ENCODE assay signal across 8 mouse cellular contexts in genomic region chr4:116053399-116053961, GRCm38 (mm10). TPM values are rescaled to one million over a fixed set of nuclear protein-coding genes. Genes with fewer than 3 reads are reported as not detected.
DNase-seq lines count a peak whose midpoint lies in the region; ATAC-seq and TF ChIP-seq lines count a peak whose summit lies in the region.

Gene Nsun4 (minus strand): TSS chr4:116053876.

- no peaks in the 10 kb centered on the region; the same call in 1 of the 2 replicates for H3K79me2 ChIP-seq in MEL (ENCODE audit: control insufficient read depth, insufficient read depth, low read length, poor library complexity)

- no peaks in the 10 kb centered on the region for H3K27me3 ChIP-seq in MEL (ENCODE audit: control insufficient read depth in 1 of 2, insufficient read depth in 2 of 2, low read length in 2 of 2)
- no peaks in the 10 kb centered on the region for H3K27me3 ChIP-seq in cerebellum, adult 2 months (ENCODE audit: control insufficient read depth, insufficient read depth, low read length)
- no peaks in the 10 kb centered on the region for H3K27me3 ChIP-seq in forebrain, postnatal 0 days (ENCODE audit: insufficient read depth, low read length)
- no peaks in the 10 kb centered on the region for H3K27me3 ChIP-seq in lung, embryonic 15.5 days

- no peak for TF ChIP-seq CTCF in MEL (IDR thresholded peaks at IDR 0.05 in 2 of 3, conservative IDR thresholded peaks at IDR 0.05 in 1 of 3; ENCODE audit: control insufficient read depth in 1 of 3, insufficient read depth in 1 of 3, low read depth in 2 of 3, low read length in 3 of 3, poor library complexity in 1 of 3, severe bottlenecking in 1 of 3)
- TF ChIP-seq CTCF in cerebellum, adult 2 months (IDR thresholded peaks at IDR 0.05; ENCODE audit: borderline replicate concordance, insufficient read depth, low read depth, low read length), result no peak
- no peak; the same call in 1 of the 2 replicates for TF ChIP-seq CTCF in forebrain, postnatal 0 days (IDR thresholded peaks at IDR 0.05; ENCODE audit: low read depth)

- no peak for TF ChIP-seq RAD21 in MEL (IDR thresholded peaks at IDR 0.05; ENCODE audit: low read depth, low read length)

- H3K9me3 ChIP-seq in MEL (replicated peaks; ENCODE audit: insufficient read depth, low read length), result no peaks in the 10 kb centered on the region
- no peaks in the 10 kb centered on the region for H3K9me3 ChIP-seq in forebrain, postnatal 0 days (ENCODE audit: low read length)
- H3K9me3 ChIP-seq in lung, embryonic 15.5 days, result no peaks in the 10 kb centered on the region

- H3K9ac ChIP-seq in MEL (ENCODE audit: control insufficient read depth, low read depth, low read length, poor library complexity, severe bottlenecking), result peak within 1 kb of the TSS; percentile 81
- H3K9ac ChIP-seq in forebrain, postnatal 0 days, result peak within 1 kb of the TSS; percentile 51
- H3K9ac ChIP-seq in lung, embryonic 15.5 days, result peak within 1 kb of the TSS; percentile 33

- WGBS in cerebellum, adult 2 months, result under 1% methylated on average over 35 of the region's 35 CpGs
- under 1% methylated on average over 34 of the region's 35 CpGs for WGBS in forebrain, postnatal 0 days
- WGBS in lung, embryonic 15.5 days, result under 1% methylated on average over 35 of the region's 35 CpGs

- peaks cover 7 to 8% of the 10 kb centered on the region in 2 experiments; a peak in 3 of 4 replicates for H3K4me1 ChIP-seq in MEL (ENCODE audit: control insufficient read depth in 1 of 2, insufficient read depth in 2 of 2, low read length in 2 of 2)
- no peaks in the 10 kb centered on the region for H3K4me1 ChIP-seq in cerebellum, adult 2 months (ENCODE audit: control insufficient read depth, insufficient read depth, low read length)
- H3K4me1 ChIP-seq in forebrain, postnatal 0 days (ENCODE audit: insufficient read depth), result peaks cover 3% of the 10 kb centered on the region; the same call in 1 of the 2 replicates
- peaks cover 30% of the 10 kb centered on the region for H3K4me1 ChIP-seq in lung, embryonic 15.5 days

- DNase-seq in MEL (ENCODE audit: low read depth, low spot score), result peak; percentile 97
- DNase-seq in cerebellum, adult 2 months, result peak; percentile 89 to 90
- DNase-seq in forebrain, postnatal 0 days, result peak; percentile 94
- DNase-seq in heart, postnatal 4 days, result peak; percentile 91
- peak; percentile 85 to 89 for DNase-seq in layer of hippocampus, adult 8-10 months (ENCODE audit: low spot score in 2 of 2)
- DNase-seq in ovary, adult 18-20 months (ENCODE audit: low spot score), result peak; percentile 87
- peak; percentile 95 for DNase-seq in thymus, postnatal 0 days (ENCODE audit: low spot score)

- peak; percentile 95 to 99 for TF ChIP-seq POLR2A in MEL (IDR thresholded peaks at IDR 0.05; ENCODE audit: control insufficient read depth in 1 of 2, insufficient read depth in 1 of 2, low read depth in 1 of 2, low read length in 2 of 2, poor library complexity in 1 of 2)
- peak; percentile 66; the same call in 1 of the 2 replicates for TF ChIP-seq POLR2A in cerebellum, adult 2 months (IDR thresholded peaks at IDR 0.05; ENCODE audit: borderline replicate concordance, insufficient read depth, low read length)

- peak within 1 kb of the TSS; percentile 73 to 81 for H3K4me3 ChIP-seq in MEL (ENCODE audit: control insufficient read depth in 1 of 2, insufficient read depth in 1 of 2, low read depth in 2 of 2, low read length in 2 of 2)
- H3K4me3 ChIP-seq in cerebellum, adult 2 months (replicated peaks; ENCODE audit: insufficient read depth, low read depth, low read length), result peak within 1 kb of the TSS; percentile 94
- H3K4me3 ChIP-seq in forebrain, postnatal 0 days (ENCODE audit: low read depth, low read length), result peak within 1 kb of the TSS; percentile 53
- peak within 1 kb of the TSS; percentile 60 for H3K4me3 ChIP-seq in lung, embryonic 15.5 days

- no peak; a peak in 1 of 4 replicates for TF ChIP-seq EP300 in MEL (IDR thresholded peaks at IDR 0.05; ENCODE audit: low read depth in 1 of 2, low read length in 2 of 2)

- ATAC-seq in forebrain, postnatal 0 days, result peak; percentile 98
- ATAC-seq in lung, embryonic 15.5 days (ENCODE audit: borderline replicate concordance, extremely low read depth, low FRiP score, low TSS enrichment), result peak; percentile 96

- H3K4me2 ChIP-seq in forebrain, postnatal 0 days (ENCODE audit: low read depth), result peak within 1 kb of the TSS; percentile 57
- peak within 1 kb of the TSS; percentile 82 for H3K4me2 ChIP-seq in lung, embryonic 15.5 days

- H3K27ac ChIP-seq in MEL (ENCODE audit: control insufficient read depth, low read depth, low read length), result peak within 1 kb of the TSS; percentile 96
- peak within 1 kb of the TSS; percentile 70 for H3K27ac ChIP-seq in cerebellum, adult 2 months (ENCODE audit: insufficient read depth, low read length)
- peak within 1 kb of the TSS; percentile 83 for H3K27ac ChIP-seq in forebrain, postnatal 0 days (ENCODE audit: low read depth, low read length)
- H3K27ac ChIP-seq in lung, embryonic 15.5 days, result peak within 1 kb of the TSS; percentile 97

- H3K36me3 ChIP-seq in MEL (ENCODE audit: control insufficient read depth in 1 of 2, insufficient read depth in 2 of 2, low read length in 2 of 2), result peaks cover 0 to 6% of the 10 kb centered on the region in 2 experiments; a peak in 2 of 4 replicates
- H3K36me3 ChIP-seq in forebrain, postnatal 0 days (ENCODE audit: insufficient read depth), result no peaks in the 10 kb centered on the region
- no peaks in the 10 kb centered on the region for H3K36me3 ChIP-seq in lung, embryonic 15.5 days

TF ChIP-seq in MEL, 35 proteins besides CTCF, POLR2A, EP300 and RAD21 (continues in another document):
- TF ChIP-seq JUND (IDR thresholded peaks at IDR 0.05; ENCODE audit: low read depth, low read length), result no peak
- TF ChIP-seq MAX (IDR thresholded peaks at IDR 0.05; ENCODE audit: low read length), result peak; percentile 81
- peak; percentile 96 for TF ChIP-seq POLR2AphosphoS2 (IDR thresholded peaks at IDR 0.05; ENCODE audit: low read length)
- no peak for TF ChIP-seq TAL1 (IDR thresholded peaks at IDR 0.05; ENCODE audit: low read length)
- no peak for TF ChIP-seq E2F4 (IDR thresholded peaks at IDR 0.05; ENCODE audit: borderline replicate concordance, low read depth, low read length)
- TF ChIP-seq ZNF384 (IDR thresholded peaks at IDR 0.05; ENCODE audit: low read depth, low read length), result no peak
- TF ChIP-seq NRF1 (IDR thresholded peaks at IDR 0.05; ENCODE audit: insufficient read depth, low read depth, low read length, poor library complexity, severe bottlenecking), result peak; percentile 47; the same call in 1 of the 2 replicates
- TF ChIP-seq MAZ (IDR thresholded peaks at IDR 0.05; ENCODE audit: low read depth, low read length), result peak; percentile 67; the same call in 1 of the 2 replicates
- no peak for TF ChIP-seq CHD1 (IDR thresholded peaks at IDR 0.05; ENCODE audit: low read depth, low read length)
- peak; percentile 56 for TF ChIP-seq ELF1 (IDR thresholded peaks at IDR 0.05; ENCODE audit: low read depth, low read length)
- no peak for TF ChIP-seq USF2 (IDR thresholded peaks at IDR 0.05; ENCODE audit: borderline replicate concordance in 1 of 2, insufficient read depth in 1 of 2, low read depth in 1 of 2, low read length in 2 of 2)
- TF ChIP-seq TCF12 (IDR thresholded peaks at IDR 0.05; ENCODE audit: low read depth, low read length), result peak; percentile 79
- TF ChIP-seq ZC3H11A (IDR thresholded peaks at IDR 0.05; ENCODE audit: low read depth, low read length), result no peak
- no peak for TF ChIP-seq ZKSCAN1 (IDR thresholded peaks at IDR 0.05; ENCODE audit: low read depth, low read length)
- no peak for TF ChIP-seq KAT2A (conservative IDR thresholded peaks at IDR 0.05; ENCODE audit: low read depth, low read length)
- TF ChIP-seq MEF2A (IDR thresholded peaks at IDR 0.05; ENCODE audit: extremely low read depth, insufficient replicate concordance, low read depth, low read length, poor library complexity, severe bottlenecking), result no peak
- TF ChIP-seq ZMIZ1 (IDR thresholded peaks at IDR 0.05; ENCODE audit: low read depth, low read length), result peak; percentile 90
- TF ChIP-seq MXI1 (IDR thresholded peaks at IDR 0.05; ENCODE audit: low read depth, low read length), result peak; percentile 93
- peak; percentile 97 for TF ChIP-seq NELFE (IDR thresholded peaks at IDR 0.05; ENCODE audit: low read depth, low read length)
- TF ChIP-seq GATA1 (IDR thresholded peaks at IDR 0.05; ENCODE audit: low read depth, low read length), result peak; percentile 26; the same call in 1 of the 2 replicates
- TF ChIP-seq BHLHE40 (IDR thresholded peaks at IDR 0.05; ENCODE audit: borderline replicate concordance, low read depth, low read length), result peak; percentile 41; the same call in 1 of the 2 replicates
- TF ChIP-seq CHD2 (IDR thresholded peaks at IDR 0.05; ENCODE audit: low read length), result no peak
- TF ChIP-seq ETS1 (IDR thresholded peaks at IDR 0.05; ENCODE audit: low read depth, low read length), result peak; percentile 81
- TF ChIP-seq GABPA (IDR thresholded peaks at IDR 0.05; ENCODE audit: low read depth, low read length), result peak; percentile 66; the same call in 1 of the 2 replicates
- TF ChIP-seq MYC (IDR thresholded peaks at IDR 0.05; ENCODE audit: low read depth, low read length), result peak; percentile 81
- TF ChIP-seq MYB (IDR thresholded peaks at IDR 0.05; ENCODE audit: low read depth, low read length), result no peak
- no peak for TF ChIP-seq SMC3 (IDR thresholded peaks at IDR 0.05; ENCODE audit: low read depth, low read length)
- peak; percentile 65; the same call in 1 of the 2 replicates for TF ChIP-seq POLR2AphosphoS5 (IDR thresholded peaks at IDR 0.05; ENCODE audit: borderline replicate concordance, low read depth, low read length)
- no peak for TF ChIP-seq RCOR1 (IDR thresholded peaks at IDR 0.05; ENCODE audit: low read depth, low read length)
- TF ChIP-seq MAFK (IDR thresholded peaks at IDR 0.05; ENCODE audit: borderline replicate concordance, low read depth, low read length), result 0 out of 2 replicates have a peak, but pooled peaks have one; percentile 35

RNA-seq across cellular contexts. Expression of gene Nsun4, which starts in this region (rescaled TPM):
- 13.6 and 14.9 TPM in 2 replicates for total RNA-seq in MEL (2012; rRNA removed)
- polyA plus RNA-seq in MEL (2012; ENCODE audit: insufficient read depth in 1 of 2, insufficient read length in 2 of 2, low read depth in 1 of 2, low replicate concordance in 2 of 2, missing spikeins in 1 of 2), result 10 to 100 TPM in 1 of 2 experiments, not detected in 1; 11.8 TPM
- polyA plus RNA-seq in cerebellum, adult 2 months (2012; rRNA removed), result 9.9 and 10.5 TPM in 2 replicates
- 9.9 and 10.6 TPM in 2 replicates for total RNA-seq in forebrain, postnatal 0 days (2014; rRNA removed)
- 6.8 and 8.2 TPM in 2 replicates for polyA plus RNA-seq in forebrain, postnatal 0 days (2015; fragmentation: Nextera tagmentation; extraction: Ambion mirVana)
- 10 to 100 TPM; 27.0 to 28.6 TPM for total RNA-seq in heart, postnatal 4 days (2021)
- total RNA-seq in layer of hippocampus, adult 8-10 months (2022), result 10 to 100 TPM; 10.6 to 11.8 (median 11.7) TPM
- polyA plus RNA-seq in lung, embryonic 15.5 days (2015; fragmentation: Nextera tagmentation; extraction: Ambion mirVana), result 24.6 and 24.8 TPM in 2 replicates
- 17.9 and 18.6 TPM in 2 replicates for polyA plus RNA-seq in thymus, postnatal 0 days (2015; fragmentation: Nextera tagmentation; extraction: Ambion mirVana)

Comparison
In these comparisons a context has a peak if more than half of its experiments do, and no peak if none do; other contexts are left out.
1. Peak in every context shown above with its lines: DNase-seq, ATAC-seq, H3K4me3 ChIP-seq and H3K27ac ChIP-seq.